Mouse (Mus musculus) embryonic facial prominence, embryonic 14.5 days (tissue): ENCODE data around the gene Gm13030. TPM values are rescaled to one million over a fixed set of nuclear protein-coding genes. Genes with fewer than 3 reads are reported as not detected.
A peak's percentile ranks its signal among the peaks of the same experiment; 100 is the strongest.

ENCODE experiments used
- ATAC-seq: fragments of 200-750 bp; cut with Nextera tagmentation; 2 replicates; pipeline ENCODE4 v1.8.0; 2017; ENCODE audit warnings: low read depth, moderate number of reproducible peaks, moderate TSS enrichment
- DNase-seq: peaks from one replicate; pipeline ENCODE4 v3.0.0-alpha.2; 2015; ENCODE audit warnings: low spot score
- H3K27ac ChIP-seq: fragments of 300-500 bp; sonication (generic); replicated peaks from 2 replicates; pipeline ENCODE4 v1.5.1; 2014; ENCODE audit warnings: low read depth, mild to moderate bottlenecking, low read length, moderate library complexity
- H3K27me3 ChIP-seq: fragments of 300-500 bp; sonication (generic); replicated peaks from 2 replicates; pipeline ENCODE4 v1.6.1; 2014; ENCODE audit warnings: low read length; ENCODE audit not compliant: control insufficient read depth, insufficient read depth
- H3K36me3 ChIP-seq: fragments of 300-500 bp; sonication (generic); 2 replicates; pipeline ENCODE4 v1.6.1; 2014; ENCODE audit warnings: low read length, mixed read lengths; ENCODE audit not compliant: control insufficient read depth, insufficient read depth
- H3K4me1 ChIP-seq: fragments of 300-500 bp; sonication (generic); 2 replicates; pipeline ENCODE4 v1.6.1; 2014; ENCODE audit warnings: antibody characterized with exemption, low read length; ENCODE audit not compliant: control insufficient read depth, insufficient read depth
- H3K4me2 ChIP-seq: fragments of 300-500 bp; sonication (generic); 2 replicates; pipeline ENCODE4 v1.6.1; 2014; ENCODE audit warnings: low read depth, mild to moderate bottlenecking, low read length, moderate library complexity, mixed read lengths
- H3K4me3 ChIP-seq: fragments of 300-500 bp; sonication (generic); 2 replicates; pipeline ENCODE4 v1.5.1; 2014; ENCODE audit warnings: low read depth, mild to moderate bottlenecking, low read length
- H3K9ac ChIP-seq: fragments of 300-500 bp; sonication (generic); 2 replicates; pipeline ENCODE4 v1.6.1; 2014; ENCODE audit warnings: low read depth, mild to moderate bottlenecking, low read length, moderate library complexity, mixed read lengths
- H3K9me3 ChIP-seq: fragments of 300-500 bp; sonication (generic); 2 replicates; pipeline ENCODE4 v1.6.1; 2016; ENCODE audit warnings: low read length; ENCODE audit not compliant: control insufficient read depth
- WGBS: fragments of 180-500 bp; shearing (Covaris S2); extraction: QIAGEN DNeasy Blood & Tissue Kit; methylation state at CpG from one replicate; pipeline ENCODE4 v1.1.7; 2014; 5-methylcytosine and 5-hydroxymethylcytosine counted together
- polyA plus RNA-seq: library from polyadenylated mRNA; unstranded; fragments of >200 nt; fragmentation: Nextera tagmentation; extraction: Ambion mirVana; gene quantifications from 2 replicates; pipeline ENCODE4 v1.2.1, GENCODE M21; 2014

Gm13030 gene
- polyA plus RNA-seq: not detected in 2 replicates

DNA sequence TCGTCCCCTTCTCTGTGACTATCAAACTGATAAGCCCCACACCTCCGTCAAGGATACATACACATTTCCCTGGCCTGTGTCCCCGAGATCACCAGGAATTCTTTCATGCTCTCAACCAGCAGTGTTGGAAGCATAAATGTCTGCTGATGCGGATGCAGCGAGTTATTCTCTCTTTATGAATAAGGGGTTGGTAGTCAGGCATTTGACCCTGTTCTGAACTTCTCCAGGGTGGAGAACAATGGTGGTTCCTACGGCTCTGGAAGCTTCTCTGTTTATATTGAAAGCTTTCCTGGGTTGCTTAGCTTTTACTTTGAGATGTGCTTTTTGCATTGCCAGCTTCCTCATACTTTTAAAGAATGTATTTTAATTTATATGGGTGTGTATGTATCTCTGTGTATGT lies at the start of gene Gm13030:
Gene Gm13030, minus strand, starts transcription at position 101 of the 400 bp plus-strand sequence.
- Histone ChIP-seq H3K4me3 (no peak within 1 kb of the TSS), H3K27ac (no peak within 1 kb of the TSS), H3K4me1 (no peaks in the 10 kb centered on the region), H3K36me3 (no peaks in the 10 kb centered on the region), H3K9me3 (peaks cover 9% of the 10 kb centered on the region), H3K4me2 (no peak within 1 kb of the TSS), H3K9ac (no peak within 1 kb of the TSS), H3K27me3 (no peaks in the 10 kb centered on the region)
- ATAC-seq (no peak), DNase-seq (no peak)
- 84% methylated on average over 6 of the region's 6 CpGs for WGBS

- no peaks in the 10 kb centered on the region for H3K27me3 ChIP-seq
- WGBS: 1% methylated on average over 11 of the region's 11 CpGs
- H3K27ac ChIP-seq: no peak overlapping the region
- peak; percentile 93 for DNase-seq
- peak; percentile 74 for ATAC-seq
- H3K9me3 ChIP-seq: no peaks in the 10 kb centered on the region
- H3K4me1 ChIP-seq: no peaks in the 10 kb centered on the region
- H3K36me3 ChIP-seq: no peaks in the 10 kb centered on the region
- peak overlapping the region; percentile 47 for H3K4me2 ChIP-seq
- no peak overlapping the region; the same call in 1 of the 2 replicates for H3K9ac ChIP-seq
- H3K4me3 ChIP-seq: peak overlapping the region; percentile 21
Observed at GRCm38 (mm10) chr4:138922131-138922459, 48.3 kb upstream of the Gm13030 start.

GRCm38 (mm10) chr4:138921254-138922130 lies 47.7 kb upstream of the Gm13030 start:
- ATAC-seq: no peak
- WGBS: 40% methylated on average over 20 of the region's 20 CpGs

GRCm38 (mm10) chr4:138917282-138917681 lies 43.5 kb upstream of the Gm13030 start:
- Histone ChIP-seq H3K36me3 (no peaks in the 10 kb centered on the region), H3K4me2 (no peak overlapping the region), H3K4me1 (peaks cover 8% of the 10 kb centered on the region), H3K9me3 (no peaks in the 10 kb centered on the region), H3K27ac (no peak overlapping the region), H3K27me3 (no peaks in the 10 kb centered on the region), H3K9ac (no peak overlapping the region), H3K4me3 (no peak overlapping the region)
- ATAC-seq (no peak), DNase-seq (no peak)
- WGBS: 81% methylated on average over 9 of the region's 9 CpGs

More at GRCm38 (mm10) chr4:138921254-138922130, 47.7 kb upstream of the Gm13030 start:
- H3K27me3 ChIP-seq: no peaks in the 10 kb centered on the region
- DNase-seq: no peak
- peak overlapping the region; percentile 47 for H3K4me2 ChIP-seq
- peak overlapping the region; percentile 21 for H3K4me3 ChIP-seq
- no peaks in the 10 kb centered on the region for H3K36me3 ChIP-seq
- no peaks in the 10 kb centered on the region for H3K4me1 ChIP-seq
- H3K9ac ChIP-seq: no peak overlapping the region; the same call in 1 of the 2 replicates
- H3K27ac ChIP-seq: no peak overlapping the region
- H3K9me3 ChIP-seq: no peaks in the 10 kb centered on the region

GRCm38 (mm10) chr4:138913797-138914196 lies 40.0 kb upstream of the Gm13030 start, which contains the start of gene Otud3:
Gene Otud3 (minus strand): TSS chr4:138913945.
- peak; percentile 95 for ATAC-seq
- no peaks in the 10 kb centered on the region for H3K9me3 ChIP-seq
- DNase-seq: peak; percentile 96
- peak within 1 kb of the TSS; percentile 87 for H3K9ac ChIP-seq
- H3K4me2 ChIP-seq: peak within 1 kb of the TSS; percentile 97
- H3K36me3 ChIP-seq: peaks cover 7% of the 10 kb centered on the region; the same call in 1 of the 2 replicates
- no peak within 1 kb of the TSS for H3K27ac ChIP-seq
- 3% methylated on average over 23 of the region's 39 CpGs for WGBS
- peak within 1 kb of the TSS; percentile 95 for H3K4me3 ChIP-seq
- no peaks in the 10 kb centered on the region for H3K27me3 ChIP-seq
- H3K4me1 ChIP-seq: peaks cover 12% of the 10 kb centered on the region

DNA sequence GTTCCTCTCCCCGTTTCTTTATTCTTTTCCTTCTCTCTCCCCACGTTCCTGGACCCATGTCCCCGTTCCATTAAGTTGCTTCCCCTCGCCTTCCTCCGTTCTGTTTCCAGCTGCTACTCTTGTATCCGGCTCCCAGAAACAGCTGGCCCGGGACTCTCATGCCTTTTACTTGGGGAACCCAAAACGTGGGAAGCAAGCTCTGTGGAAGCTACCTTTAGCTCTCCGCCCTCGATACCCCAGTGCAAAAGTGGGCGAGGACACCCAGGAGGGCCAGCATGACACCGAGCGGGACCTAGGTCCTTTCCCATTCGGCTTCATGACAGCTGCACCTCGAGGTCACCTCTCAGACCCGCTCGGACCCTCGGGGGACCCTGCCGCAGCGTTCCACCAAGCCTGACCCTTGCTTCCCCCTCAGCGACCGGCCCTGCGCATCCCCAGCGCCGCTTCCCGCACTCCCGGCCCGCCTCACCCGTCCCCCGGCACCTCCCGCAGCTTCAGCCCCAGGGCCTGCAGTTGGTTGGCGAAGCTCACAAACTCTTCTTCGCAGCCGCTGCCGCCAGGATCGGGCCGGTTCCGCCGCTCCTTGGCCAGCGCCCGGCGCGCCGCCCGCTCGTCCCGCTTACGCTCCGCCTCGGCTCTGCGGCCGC lies 39.5 kb upstream of the Gm13030 start:
- DNase-seq (no peak), ATAC-seq (peak; percentile 57)
- Histone ChIP-seq H3K9me3 (no peaks in the 10 kb centered on the region), H3K36me3 (peaks cover 7% of the 10 kb centered on the region; the same call in 1 of the 2 replicates), H3K27me3 (no peaks in the 10 kb centered on the region), H3K4me2 (peak overlapping the region; percentile 97), H3K4me1 (peaks cover 12% of the 10 kb centered on the region), H3K27ac (no peak overlapping the region), H3K4me3 (peak overlapping the region; percentile 95), H3K9ac (peak overlapping the region; percentile 87)
- WGBS: under 1% methylated on average over 28 of the region's 52 CpGs

DNA sequence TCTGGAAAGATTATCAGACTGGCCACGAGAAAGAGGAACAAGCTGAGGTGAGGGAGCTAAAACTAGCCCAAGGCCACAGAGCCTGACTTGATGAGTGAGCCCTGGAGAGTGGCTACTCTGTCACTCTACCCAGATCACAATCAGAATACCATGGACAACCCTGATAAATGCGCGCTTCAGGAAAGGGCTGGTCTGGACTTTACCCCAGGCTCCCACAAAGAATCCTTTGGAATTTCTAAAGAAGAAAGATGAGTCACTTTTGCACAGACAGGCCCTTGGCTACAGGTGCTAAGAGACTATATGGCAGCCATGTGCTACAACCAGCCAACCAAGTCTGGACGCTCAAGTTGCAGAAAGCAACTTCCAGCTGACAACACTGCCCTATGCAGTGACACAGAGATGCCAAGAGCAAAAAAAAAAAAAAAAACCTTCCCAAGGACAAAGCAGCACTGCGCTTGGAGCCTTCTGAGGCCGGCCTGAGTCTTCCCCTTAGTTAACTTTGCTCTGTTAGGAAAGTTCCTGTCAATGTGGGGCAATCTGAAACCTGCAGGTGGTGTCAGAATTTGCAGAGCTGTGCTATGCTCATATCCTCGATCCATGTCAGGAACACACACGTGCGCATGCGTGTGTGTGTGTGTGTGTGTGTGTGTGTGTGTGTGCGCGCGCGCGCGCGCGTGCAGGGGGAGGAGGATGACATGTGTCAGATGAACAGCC lies 32.0 kb upstream of the Gm13030 start:
- peaks cover 64% of the 10 kb centered on the region for H3K36me3 ChIP-seq
- H3K4me2 ChIP-seq: no peak overlapping the region
- H3K9ac ChIP-seq: no peak overlapping the region
- H3K4me3 ChIP-seq: no peak overlapping the region
- no peaks in the 10 kb centered on the region for H3K4me1 ChIP-seq
- 96% methylated on average over 18 of the region's 18 CpGs for WGBS
- no peaks in the 10 kb centered on the region for H3K9me3 ChIP-seq
- ATAC-seq (no peak), DNase-seq (no peak)
- H3K27me3 ChIP-seq: no peaks in the 10 kb centered on the region
- H3K27ac ChIP-seq: no peak overlapping the region

- no peak for ATAC-seq
- WGBS: 74% methylated on average over 7 of the region's 7 CpGs
- H3K27me3 ChIP-seq: no peaks in the 10 kb centered on the region
- no peak overlapping the region for H3K27ac ChIP-seq
- H3K4me1 ChIP-seq: no peaks in the 10 kb centered on the region
- H3K4me3 ChIP-seq: no peak overlapping the region
- peaks cover 88% of the 10 kb centered on the region for H3K36me3 ChIP-seq
- no peak overlapping the region for H3K9ac ChIP-seq
- no peak for DNase-seq
- no peak overlapping the region for H3K4me2 ChIP-seq
- H3K9me3 ChIP-seq: no peaks in the 10 kb centered on the region
Observed at GRCm38 (mm10) chr4:138899361-138899760, 25.6 kb upstream of the Gm13030 start.
